Mouse (Mus musculus): ENCODE data around the gene Mup16.
"Not testable (repeated sequence)": the region's sequence is repeated elsewhere in the genome, so short reads cannot be mapped to it uniquely, and the experiment has no call there.

Gene Mup16

GRCm38 (mm10) chr4:61519431-61519830 lies at the start of gene Mup16:
Gene Mup16, minus strand, starts transcription at chr4:61519531.
- in situ Hi-C loops (cut with MboI; ENCODE audit: low pct_unique_long_range_greater_than_20kb in 1 of 2, low sequenced_read_pairs in 2 of 2, unreplicated experiment in 1 of 2) = not testable (repeated sequence)

GRCm38 (mm10) chr4:61555887-61556286 lies 36.6 kb upstream of the Mup16 start:
- in situ Hi-C loops (cut with MboI; ENCODE audit: low pct_unique_long_range_greater_than_20kb in 1 of 2, low sequenced_read_pairs in 2 of 2, unreplicated experiment in 1 of 2) = not testable (repeated sequence)

Measured in mouse embryonic stem cell (cell line).